Mouse (Mus musculus): ENCODE measurements around the gene Cacna1c. TPM values are rescaled to one million over a fixed set of nuclear protein-coding genes. Genes with fewer than 3 reads are reported as not detected.

The Cacna1c gene
- 4.2 TPM for polyA plus RNA-seq (2014; fragmentation: Illumina TruSeq; extraction: RNeasy Lipid Tissue Mini Kit (QIAGEN cat#74804); ENCODE audit: insufficient read depth, low read depth, low replicate concordance)

DNA sequence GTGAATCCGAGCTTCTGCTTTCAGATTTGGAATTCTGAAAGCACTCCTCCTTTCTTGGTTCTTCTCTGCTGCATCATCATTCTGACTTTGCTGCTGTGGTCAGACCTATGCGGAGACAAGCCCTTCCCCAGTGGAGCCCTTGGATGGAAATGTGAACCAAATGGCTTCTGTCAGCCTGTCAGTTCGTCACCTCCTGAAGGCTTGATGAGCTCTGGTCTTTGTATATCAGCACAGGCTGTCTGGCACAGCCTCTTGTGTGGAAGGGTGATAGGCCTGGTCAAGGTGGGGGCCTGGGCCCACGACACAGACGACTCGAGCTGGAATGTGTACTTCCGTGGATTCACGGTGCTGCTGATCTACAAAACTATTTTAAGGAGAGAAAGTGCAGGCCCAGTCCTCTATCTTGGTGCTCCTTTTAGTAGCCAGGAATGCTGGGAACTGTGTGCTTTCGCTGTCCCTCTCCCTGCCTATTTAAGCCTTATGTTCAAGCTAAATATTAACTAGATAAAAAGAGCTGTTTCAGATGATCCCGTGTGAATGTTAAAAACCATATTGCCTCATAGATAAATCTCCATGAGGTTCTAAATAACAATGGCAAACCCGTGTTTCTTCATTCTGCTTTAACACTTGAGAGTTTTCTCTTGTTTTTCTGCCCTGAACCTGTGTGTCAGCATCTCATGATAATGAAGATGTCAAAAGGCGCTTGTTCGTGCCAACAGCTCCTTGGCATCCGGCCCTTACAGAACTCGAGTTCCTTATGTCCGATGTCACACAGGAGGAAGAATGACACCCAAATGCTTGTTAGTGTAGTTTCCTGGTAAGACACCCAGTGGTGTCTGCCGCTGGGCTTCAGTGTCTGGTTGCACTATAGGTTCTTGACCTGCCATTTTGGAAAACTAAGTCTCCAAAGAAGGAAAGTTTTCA, at the start of gene Cacna1c:
Gene Cacna1c (minus strand): TSS at position 37 of the 924 bp plus-strand sequence.

DNA sequence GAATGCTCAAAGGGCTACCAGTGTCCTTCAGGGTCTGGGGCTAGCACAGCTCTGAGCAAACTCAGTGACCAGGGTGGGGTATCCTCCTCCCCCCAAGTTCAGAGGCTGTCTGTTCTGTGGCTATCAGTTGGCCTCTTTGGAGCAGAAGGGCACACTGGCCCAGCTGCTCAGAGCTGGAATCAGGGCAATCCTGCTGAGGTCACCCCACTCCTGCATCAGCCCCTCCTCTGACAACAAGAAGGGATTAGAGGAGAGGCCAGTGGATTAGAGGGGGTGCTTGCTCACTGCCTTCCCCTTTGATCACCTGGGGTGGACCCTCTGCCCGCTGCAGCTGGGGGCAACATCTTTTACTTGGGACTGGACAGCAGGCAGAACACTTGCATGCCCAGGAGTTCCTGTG, 40.0 kb upstream of the Cacna1c start, which contains the start of gene Cacna2d4:
Gene Cacna2d4 (plus strand): TSS at position 286 of the 400 bp plus-strand sequence.

DNA sequence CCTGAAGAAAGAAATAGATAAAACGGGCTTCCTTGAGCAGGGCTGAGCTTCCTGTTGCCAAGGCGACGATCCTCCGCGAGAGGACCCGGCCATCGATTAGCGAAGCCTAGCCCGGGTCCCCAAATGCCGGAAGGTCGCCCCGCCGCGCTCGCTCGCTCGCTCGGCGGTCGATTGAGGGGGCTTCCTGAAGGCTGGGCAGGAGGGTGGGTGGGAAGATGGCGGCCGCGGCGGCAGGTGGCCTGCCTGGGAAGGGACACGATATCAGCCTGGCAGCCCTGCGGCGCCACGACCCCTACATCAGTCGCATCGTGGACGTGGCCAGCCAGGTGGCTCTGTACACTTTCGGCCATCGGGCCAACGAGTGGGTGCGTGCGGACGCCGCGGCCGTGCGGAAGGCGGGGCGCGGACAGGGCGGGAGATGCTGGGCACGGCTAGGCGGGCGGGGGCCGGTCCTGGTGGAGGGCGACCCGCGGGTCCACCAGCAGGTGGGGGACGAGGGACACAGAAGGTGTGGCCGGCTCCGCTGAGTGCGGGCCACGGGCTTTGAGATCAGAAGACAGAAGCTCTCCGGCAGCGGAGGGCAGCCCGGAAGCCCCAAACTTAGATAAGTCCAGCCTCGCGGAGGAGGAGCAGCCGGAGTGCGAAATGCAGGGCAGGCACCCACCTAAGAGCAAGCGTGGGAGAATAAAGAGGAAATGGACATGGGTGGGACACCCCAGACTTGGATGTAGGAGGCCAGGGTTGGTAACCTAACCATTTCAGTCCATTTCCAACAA, 21.0 kb downstream of the Cacna1c start, which contains the start of gene Dcp1b:
Gene Dcp1b (plus strand): TSS at position 176 of the 776 bp plus-strand sequence.

DNA sequence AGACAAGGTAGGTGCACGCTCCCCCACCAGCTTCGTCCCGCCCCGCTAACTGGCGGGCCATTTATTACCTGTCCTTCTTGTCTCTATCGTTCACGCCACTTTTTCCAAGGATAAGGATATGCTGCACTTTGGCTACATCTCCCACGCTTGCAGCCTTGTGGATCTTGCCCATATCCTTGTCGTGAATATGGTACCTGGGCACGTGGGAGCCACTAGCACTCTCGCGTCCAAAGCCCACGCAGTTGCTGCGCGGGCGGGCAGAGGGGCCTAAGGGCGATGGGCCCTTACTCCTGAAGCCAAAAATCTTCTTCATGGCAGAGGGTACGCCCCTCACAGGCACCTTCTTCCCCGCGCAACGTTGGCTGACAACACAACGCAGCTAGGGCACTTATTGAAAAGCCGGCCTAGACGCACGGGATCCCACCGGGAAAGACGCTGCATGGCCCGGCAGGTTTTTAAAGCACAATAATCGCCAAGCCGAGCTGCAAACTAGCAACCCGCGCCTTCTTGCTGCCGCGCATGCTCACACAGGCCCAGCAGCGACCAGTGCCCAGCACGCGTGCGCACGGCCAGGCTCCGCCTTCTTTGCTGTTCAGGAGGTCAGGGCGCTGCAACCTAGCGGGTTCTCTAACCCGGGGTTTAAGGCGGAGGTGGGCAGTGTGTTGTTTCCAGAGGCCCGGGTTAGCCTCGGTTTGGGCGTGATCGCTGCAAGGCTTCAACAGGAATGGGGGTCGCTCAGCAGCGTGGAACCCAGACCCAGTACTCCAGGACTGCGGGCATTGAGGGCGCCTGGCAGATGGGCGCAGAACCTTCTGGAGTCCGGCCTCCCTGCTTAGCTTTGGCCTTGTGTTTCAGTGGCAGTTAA, 634.2 kb downstream of the Cacna1c start, which contains the start of gene Ankrd26:
Gene Ankrd26 (minus strand): TSS at position 482 of the 865 bp plus-strand sequence.

Other genes starting within 250 kb of the Cacna1c start
- gene Dcp1b, start 21.2 kb downstream of the Cacna1c start, polyA plus RNA-seq (2014; fragmentation: Illumina TruSeq; extraction: RNeasy Lipid Tissue Mini Kit (QIAGEN cat#74804); ENCODE audit: insufficient read depth, low read depth, low replicate concordance), result 4.2 TPM
- 4.8 TPM for gene Cacna2d4, start 40.1 kb upstream of the Cacna1c start, polyA plus RNA-seq (2014; fragmentation: Illumina TruSeq; extraction: RNeasy Lipid Tissue Mini Kit (QIAGEN cat#74804); ENCODE audit: insufficient read depth, low read depth, low replicate concordance)
- 5.6 TPM for gene Lrtm2, start 134.3 kb upstream of the Cacna1c start, polyA plus RNA-seq (2014; fragmentation: Illumina TruSeq; extraction: RNeasy Lipid Tissue Mini Kit (QIAGEN cat#74804); ENCODE audit: insufficient read depth, low read depth, low replicate concordance)
- gene Adipor2, start 221.3 kb upstream of the Cacna1c start, polyA plus RNA-seq (2014; fragmentation: Illumina TruSeq; extraction: RNeasy Lipid Tissue Mini Kit (QIAGEN cat#74804); ENCODE audit: insufficient read depth, low read depth, low replicate concordance), result 49.5 TPM